ENCODE assay signal across 1 mouse cellular context in the genomic region with DNA sequence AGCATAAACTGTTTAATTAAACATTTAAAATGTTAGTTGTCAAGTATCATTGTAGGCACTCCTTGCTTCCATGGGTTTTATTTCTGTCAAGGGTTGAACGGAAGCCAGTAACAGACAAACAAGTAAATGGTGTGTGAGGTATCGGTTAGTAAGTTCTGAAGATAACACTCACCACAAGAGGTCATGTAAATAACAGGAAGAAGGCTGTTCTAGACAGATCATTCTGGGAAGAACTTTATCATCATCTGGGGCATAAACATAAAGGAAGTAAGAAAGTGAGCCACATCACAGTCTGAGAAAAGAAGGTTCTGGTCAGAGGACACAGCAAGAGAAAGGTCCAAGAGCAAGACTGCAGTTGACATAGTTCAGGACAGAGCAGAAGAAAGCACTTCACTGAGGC.
TF ChIP-seq lines count a peak whose summit lies in the region.

No protein-coding gene starts in this region.

TF ChIP-seq in MEL, 35 proteins besides CTCF, POLR2A, EP300 and RAD21 (continued from another document):
- TF ChIP-seq HCFC1 (IDR thresholded peaks at IDR 0.05; ENCODE audit: low read depth, low read length), result peak; percentile 55
- TF ChIP-seq MYC (IDR thresholded peaks at IDR 0.05; ENCODE audit: low read depth, low read length), result peak; percentile 76; the same call in 1 of the 2 replicates
- TF ChIP-seq UBTF (IDR thresholded peaks at IDR 0.05; ENCODE audit: borderline replicate concordance, insufficient read depth, low read depth, low read length), result no peak
- TF ChIP-seq KAT2A (conservative IDR thresholded peaks at IDR 0.05; ENCODE audit: low read depth, low read length), result no peak
- TF ChIP-seq ZNF384 (IDR thresholded peaks at IDR 0.05; ENCODE audit: low read depth, low read length), result peak; percentile 18; the same call in 1 of the 2 replicates
- peak; percentile 55 for TF ChIP-seq TBP (IDR thresholded peaks at IDR 0.05; ENCODE audit: low read depth, low read length)
- TF ChIP-seq BHLHE40 (IDR thresholded peaks at IDR 0.05; ENCODE audit: borderline replicate concordance, low read depth, low read length), result peak; percentile 77; the same call in 1 of the 2 replicates
- no peak for TF ChIP-seq MAZ (IDR thresholded peaks at IDR 0.05; ENCODE audit: low read depth, low read length)
- peak; percentile 98 for TF ChIP-seq MYB (IDR thresholded peaks at IDR 0.05; ENCODE audit: low read depth, low read length)
TF ChIP-seq in MEL: peak in this region for 19.
